Mouse (Mus musculus) forebrain, embryonic 10.5 days (tissue): ENCODE measurements around the gene Ap1m1. TPM values are rescaled to one million over a fixed set of nuclear protein-coding genes. Genes with fewer than 3 reads are reported as not detected.

Experiments used
- DNase-seq: peaks from one replicate; pipeline ENCODE4 v3.0.0-alpha.2; 2017; ENCODE audit warnings: low spot score; ENCODE audit errors: extremely low spot score
- H3K27ac ChIP-seq: fragments of 300-500 bp; sonication (generic); 2 replicates; pipeline ENCODE4 v1.5.1; 2016; ENCODE audit warnings: mild to moderate bottlenecking
- H3K27me3 ChIP-seq: fragments of 300-500 bp; sonication (generic); 2 replicates; pipeline ENCODE4 v1.6.1; 2016; ENCODE audit warnings: mild to moderate bottlenecking; ENCODE audit not compliant: poor library complexity, severe bottlenecking
- H3K36me3 ChIP-seq: fragments of 300-500 bp; sonication (generic); replicated peaks from 2 replicates; pipeline ENCODE4 v1.6.1; 2016; ENCODE audit warnings: mild to moderate bottlenecking, moderate library complexity
- H3K4me1 ChIP-seq: fragments of 300-500 bp; sonication (generic); 2 replicates; pipeline ENCODE4 v1.6.1; 2016
- H3K4me3 ChIP-seq: fragments of 300-500 bp; sonication (generic); 2 replicates; pipeline ENCODE4 v1.5.1; 2016; ENCODE audit warnings: mild to moderate bottlenecking, moderate library complexity
- H3K9me3 ChIP-seq: fragments of 300-500 bp; sonication (generic); 2 replicates; pipeline ENCODE4 v1.6.1; 2016; ENCODE audit warnings: mild to moderate bottlenecking, moderate library complexity
- WGBS: fragments of 180-500 bp; shearing (Covaris S2); methylation state at CpG from one replicate; pipeline ENCODE4 v1.1.7; 2016; 5-methylcytosine and 5-hydroxymethylcytosine counted together
- polyA plus RNA-seq: library from polyadenylated mRNA; unstranded; fragments of >200 nt; fragmentation: Nextera tagmentation; extraction: Ambion mirVana; gene quantifications from 2 replicates; pipeline ENCODE4 v1.2.1, GENCODE M21; 2016

Gene Ap1m1
- polyA plus RNA-seq, 1 experiment from 2014 or later, result 183 TPM

DNA sequence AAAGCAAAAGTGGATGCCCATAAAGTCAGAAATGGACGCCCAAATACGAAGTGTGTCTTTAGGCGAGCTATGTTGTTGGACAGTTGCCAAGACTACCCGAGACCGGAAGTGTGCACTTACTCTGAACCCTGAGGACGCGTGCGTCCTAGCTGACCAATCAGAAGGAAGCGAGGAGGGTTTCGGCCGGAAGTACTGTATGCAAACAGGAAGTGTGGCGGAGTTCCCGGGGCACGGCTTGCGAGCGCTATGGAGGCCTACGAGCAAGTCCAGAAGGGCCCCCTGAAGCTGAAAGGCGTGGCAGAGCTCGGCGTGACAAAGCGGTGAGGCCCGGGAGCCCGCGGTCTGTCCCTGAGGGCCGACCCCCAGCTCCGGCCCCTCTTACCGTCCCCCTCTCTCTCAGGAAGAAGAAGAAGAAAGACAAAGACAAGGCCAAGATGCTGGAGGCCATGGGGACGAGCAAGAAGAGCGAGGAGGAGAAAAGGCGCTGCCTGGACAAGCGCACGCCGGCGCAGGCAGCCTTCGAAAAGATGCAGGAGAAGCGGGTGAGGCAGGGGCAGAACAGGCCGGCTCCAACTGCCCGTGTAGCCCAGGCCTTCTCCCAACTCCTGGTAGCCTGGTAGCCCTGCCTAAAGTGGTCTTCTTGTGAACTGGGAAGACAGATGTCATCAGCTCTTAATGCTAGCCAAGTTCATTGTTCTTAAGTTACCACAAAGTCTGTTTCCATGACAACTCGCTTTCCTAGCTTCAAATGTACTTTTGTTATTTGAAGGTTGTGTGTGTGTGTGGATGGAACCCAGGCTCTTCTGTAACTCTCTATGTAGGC lies 20.1 kb upstream of the Ap1m1 start, which contains the start of gene Fam32a:
Gene Fam32a (plus strand): TSS at position 190 of the 823 bp plus-strand sequence.
- H3K4me3 ChIP-seq, result peak within 1 kb of the TSS; percentile 76
- peaks cover 39% of the 10 kb centered on the region for H3K36me3 ChIP-seq
- peak; percentile 92 for DNase-seq
- peak within 1 kb of the TSS; percentile 87 for H3K27ac ChIP-seq
- no peaks in the 10 kb centered on the region for H3K9me3 ChIP-seq
- no peaks in the 10 kb centered on the region for H3K27me3 ChIP-seq
- peaks cover 14% of the 10 kb centered on the region for H3K4me1 ChIP-seq
- WGBS, result 13% methylated on average over 39 of the region's 39 CpGs

DNA sequence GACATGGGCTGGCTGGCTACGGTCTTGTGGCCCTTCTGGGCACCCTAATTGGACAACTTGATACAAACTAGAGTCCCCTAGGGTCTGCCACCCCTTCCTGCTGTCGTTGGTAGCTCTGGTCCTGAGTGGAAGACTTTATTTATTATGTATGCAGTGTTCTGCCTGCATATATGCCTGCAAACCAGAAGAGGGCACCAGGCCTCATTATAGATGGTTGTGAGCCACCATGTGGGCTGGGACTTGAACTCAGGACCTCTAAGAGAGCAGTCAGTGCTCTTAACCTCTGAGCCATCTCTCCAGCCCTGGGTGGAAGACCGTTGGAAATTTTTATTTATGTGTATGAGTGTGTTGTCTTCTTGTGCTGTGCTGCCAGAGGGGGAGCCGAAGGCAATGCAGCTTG lies 19.1 kb upstream of the Ap1m1 start:
- Histone ChIP-seq H3K36me3 (peaks cover 39% of the 10 kb centered on the region), H3K27me3 (no peaks in the 10 kb centered on the region), H3K4me1 (peaks cover 14% of the 10 kb centered on the region), H3K27ac (no peak overlapping the region), H3K4me3 (peak overlapping the region; percentile 76), H3K9me3 (no peaks in the 10 kb centered on the region)
- WGBS, result 88% methylated on average over 4 of the region's 4 CpGs
- DNase-seq, result no peak

DNA sequence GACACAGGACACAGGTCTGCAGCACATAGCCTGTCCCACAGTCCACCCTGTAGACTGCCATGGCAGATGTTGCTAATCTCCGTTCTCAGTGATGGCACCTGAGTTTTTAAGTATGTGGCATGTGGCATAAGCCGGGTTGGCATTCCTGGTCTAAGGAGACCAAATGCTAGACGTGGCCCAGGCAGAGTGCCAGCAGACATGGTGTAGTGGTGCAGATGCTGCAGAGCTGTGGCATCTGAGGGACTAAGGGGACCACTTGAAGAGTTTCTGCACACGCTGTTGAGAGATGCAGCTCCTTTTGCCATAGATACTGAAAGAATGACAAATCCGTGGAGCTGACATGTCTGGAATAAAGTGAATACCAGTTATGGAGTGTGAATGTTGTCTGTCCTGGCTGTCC lies 17.2 kb upstream of the Ap1m1 start:
- no peak for DNase-seq
- Histone ChIP-seq H3K27ac (no peak overlapping the region), H3K9me3 (no peaks in the 10 kb centered on the region), H3K4me1 (peaks cover 14% of the 10 kb centered on the region), H3K27me3 (no peaks in the 10 kb centered on the region), H3K36me3 (peaks cover 39% of the 10 kb centered on the region), H3K4me3 (no peak overlapping the region)
- 94% methylated on average over 5 of the region's 5 CpGs for WGBS

DNA sequence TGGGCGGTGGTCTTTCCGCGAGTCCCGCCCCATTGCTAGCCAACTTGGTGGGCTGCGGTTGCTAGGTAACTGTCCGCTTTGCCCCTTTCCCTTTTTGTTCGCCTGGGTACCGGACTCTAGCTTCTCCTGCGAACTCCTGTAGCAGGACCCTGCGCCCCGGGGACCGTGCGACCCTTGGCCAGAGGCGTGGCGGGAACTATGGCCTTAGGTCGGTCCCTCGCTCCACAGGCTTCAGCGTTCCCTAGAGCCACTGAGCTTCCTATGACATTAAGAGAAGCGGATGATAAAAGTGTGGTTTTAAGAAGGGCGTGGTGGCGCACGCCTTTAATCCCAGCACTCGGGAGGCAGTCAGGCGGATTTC lies 565 bp downstream of the Ap1m1 start:
- under 1% methylated on average over 24 of the region's 24 CpGs for WGBS
- peak overlapping the region; percentile 97 for H3K27ac ChIP-seq
- no peaks in the 10 kb centered on the region for H3K27me3 ChIP-seq
- H3K4me1 ChIP-seq, result peaks cover 18% of the 10 kb centered on the region
- H3K4me3 ChIP-seq, result peak overlapping the region; percentile 70
- H3K36me3 ChIP-seq, result peaks cover 29% of the 10 kb centered on the region
- no peaks in the 10 kb centered on the region for H3K9me3 ChIP-seq
- no peak for DNase-seq

DNA sequence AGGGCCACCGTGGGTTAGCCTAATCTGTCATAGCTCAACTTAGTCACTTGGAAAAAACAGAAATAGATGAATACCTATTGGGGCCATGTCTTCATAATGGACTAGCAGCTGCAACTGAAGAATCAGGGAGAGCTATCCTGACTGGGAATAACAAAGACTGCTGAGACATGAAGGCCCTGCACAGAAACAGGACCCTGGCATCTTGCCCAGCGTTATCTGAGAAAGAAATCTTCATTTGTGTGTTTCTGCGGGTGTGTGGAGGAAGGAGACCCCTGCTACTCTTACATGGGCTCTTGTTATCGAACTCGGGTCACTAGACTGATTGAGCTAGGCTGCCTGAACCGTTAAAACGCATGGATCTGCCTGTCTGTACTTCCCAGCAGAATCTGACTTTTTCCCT lies 1.1 kb downstream of the Ap1m1 start:
- H3K27ac ChIP-seq, result peak overlapping the region; percentile 97
- H3K4me3 ChIP-seq, result peak overlapping the region; percentile 70
- DNase-seq, result no peak
- 79% methylated on average over 7 of the region's 7 CpGs for WGBS
- peaks cover 34% of the 10 kb centered on the region for H3K36me3 ChIP-seq
- H3K9me3 ChIP-seq, result no peaks in the 10 kb centered on the region
- H3K4me1 ChIP-seq, result peaks cover 18% of the 10 kb centered on the region
- no peaks in the 10 kb centered on the region for H3K27me3 ChIP-seq

DNA sequence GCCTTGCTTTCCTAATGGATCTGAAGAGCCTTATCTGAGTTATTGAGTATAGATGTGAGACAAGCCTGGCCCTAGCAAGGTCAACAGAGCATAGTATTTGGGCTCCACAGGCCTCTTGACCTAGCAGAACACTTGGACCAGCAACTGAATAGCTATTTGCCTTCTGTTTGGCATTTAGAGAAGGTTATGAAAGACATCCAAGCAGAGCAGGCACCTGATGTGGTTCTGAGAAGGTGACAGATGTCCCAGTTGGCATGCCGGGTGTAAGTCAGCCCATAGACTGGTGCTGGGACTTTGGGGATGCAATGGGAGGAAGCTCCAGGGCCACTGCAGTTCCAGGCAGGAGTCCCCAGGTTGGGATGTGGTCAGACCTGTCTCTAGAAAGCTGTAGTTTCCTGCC lies 2.4 kb downstream of the Ap1m1 start:
- H3K27ac ChIP-seq, result no peak overlapping the region
- H3K9me3 ChIP-seq, result no peaks in the 10 kb centered on the region
- no peaks in the 10 kb centered on the region for H3K27me3 ChIP-seq
- peaks cover 47% of the 10 kb centered on the region for H3K36me3 ChIP-seq
- WGBS, result 92% methylated on average over 1 of the region's 1 CpGs
- H3K4me1 ChIP-seq, result peaks cover 18% of the 10 kb centered on the region
- no peak for DNase-seq
- no peak overlapping the region for H3K4me3 ChIP-seq

DNA sequence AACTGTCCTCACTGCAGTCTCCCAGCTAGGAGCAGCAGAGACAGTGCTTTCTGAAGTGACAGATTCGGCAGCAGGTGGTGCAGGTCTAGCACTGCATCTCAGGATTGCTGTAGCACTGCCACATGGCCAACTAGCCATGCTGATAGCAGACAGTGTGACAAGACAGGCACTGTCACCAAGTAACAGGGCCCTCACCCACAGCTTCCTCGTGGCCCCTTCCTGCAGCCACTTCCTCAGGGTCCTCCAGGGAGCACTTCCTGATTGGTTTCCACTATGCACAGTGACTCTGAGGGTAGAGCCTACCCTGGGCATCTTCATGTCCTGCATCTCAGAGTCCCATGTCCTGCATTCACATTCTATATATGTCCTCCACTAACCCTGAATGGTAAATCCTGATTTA lies 4.8 kb downstream of the Ap1m1 start:
- no peaks in the 10 kb centered on the region for H3K9me3 ChIP-seq
- no peak overlapping the region for H3K27ac ChIP-seq
- H3K27me3 ChIP-seq, result no peaks in the 10 kb centered on the region
- H3K4me3 ChIP-seq, result no peak overlapping the region
- peaks cover 67% of the 10 kb centered on the region for H3K36me3 ChIP-seq
- no peak for DNase-seq
- peaks cover 13% of the 10 kb centered on the region for H3K4me1 ChIP-seq
- 80% methylated on average over 2 of the region's 2 CpGs for WGBS

DNA sequence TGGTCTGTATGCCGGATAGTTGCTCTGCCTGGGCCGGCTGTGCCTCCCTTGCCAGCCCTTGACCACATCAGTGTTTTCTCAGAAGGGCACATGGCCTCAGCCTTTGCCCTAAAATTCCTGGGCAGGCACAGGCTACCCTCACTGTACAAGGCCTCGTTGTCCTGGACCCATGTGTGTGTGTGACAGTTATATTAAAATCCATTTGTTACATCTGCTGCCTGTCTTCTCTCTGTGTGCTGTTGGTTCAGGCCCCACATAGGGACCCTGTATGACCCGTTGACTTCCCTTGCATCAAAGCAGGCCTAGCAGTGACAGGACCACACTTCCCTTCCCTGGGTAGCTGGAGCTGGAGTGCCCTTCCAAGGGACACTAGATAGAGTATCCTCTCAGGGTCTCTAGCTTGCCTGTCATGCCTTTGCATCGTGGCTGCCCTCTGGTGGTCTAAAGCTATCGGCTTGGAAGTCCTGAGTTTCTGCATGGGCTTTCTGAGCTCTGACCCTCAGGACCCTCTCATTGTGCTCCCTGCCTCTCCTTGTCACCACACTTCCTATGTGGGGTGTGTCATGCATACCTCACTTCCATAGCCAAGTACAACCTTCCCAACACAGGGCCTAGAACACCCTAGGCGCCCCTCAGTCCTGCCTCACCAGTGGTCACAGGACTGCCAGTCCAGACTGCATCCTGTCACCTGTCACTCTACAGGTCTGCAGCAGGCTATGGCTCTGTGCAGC lies 17.5 kb downstream of the Ap1m1 start:
- H3K9me3 ChIP-seq, result no peaks in the 10 kb centered on the region
- H3K4me3 ChIP-seq, result no peak overlapping the region
- H3K27ac ChIP-seq, result no peak overlapping the region
- H3K4me1 ChIP-seq, result no peaks in the 10 kb centered on the region
- no peaks in the 10 kb centered on the region for H3K27me3 ChIP-seq
- H3K36me3 ChIP-seq, result peaks cover 41% of the 10 kb centered on the region
- 54% methylated on average over 7 of the region's 7 CpGs for WGBS
- DNase-seq, result peak; percentile 38

DNA sequence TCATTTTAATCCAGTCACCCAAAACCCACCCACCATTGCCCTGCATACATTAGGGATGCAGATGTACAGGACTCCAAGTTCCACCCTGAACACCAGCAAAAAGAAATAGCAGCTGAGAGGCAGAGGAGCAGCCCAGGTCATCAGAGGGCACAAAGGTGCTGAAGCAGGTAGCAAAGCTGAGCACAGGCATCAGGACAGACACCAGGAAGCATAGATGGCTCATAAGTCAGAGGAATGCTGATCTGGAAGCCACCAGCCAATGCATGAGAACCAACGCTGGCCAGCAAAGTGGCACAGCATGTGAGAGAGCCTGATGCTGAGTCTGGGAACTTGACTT lies 18.1 kb downstream of the Ap1m1 start:
- no peak overlapping the region for H3K4me3 ChIP-seq
- WGBS, result 94% methylated on average over 1 of the region's 1 CpGs

DNA sequence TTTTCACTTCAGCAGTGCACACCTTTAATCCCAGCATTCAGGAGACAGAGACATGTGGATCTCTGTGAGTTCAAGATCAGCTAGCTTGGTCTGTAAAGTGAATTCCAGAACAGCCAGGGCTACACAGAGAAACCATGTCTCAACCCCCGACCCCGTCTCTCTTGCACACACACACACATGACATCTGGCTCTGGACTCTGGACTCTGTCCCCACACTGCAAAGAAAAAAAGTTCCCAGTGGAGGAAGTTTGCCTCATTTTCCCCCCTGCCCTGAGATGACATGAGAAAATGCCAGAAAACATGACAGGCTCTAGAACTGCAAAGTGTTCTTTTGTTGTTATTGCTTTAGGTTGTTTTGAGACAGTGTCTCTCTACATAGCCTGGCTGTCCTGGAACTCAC lies 20.0 kb downstream of the Ap1m1 start:
- Histone ChIP-seq H3K4me3 (no peak overlapping the region), H3K9me3 (no peaks in the 10 kb centered on the region), H3K4me1 (no peaks in the 10 kb centered on the region), H3K36me3 (peaks cover 18% of the 10 kb centered on the region), H3K27ac (no peak overlapping the region), H3K27me3 (no peaks in the 10 kb centered on the region)
- 89% methylated on average over 2 of the region's 2 CpGs for WGBS
- DNase-seq, result no peak

More for the DNA sequence above, 18.1 kb downstream of the Ap1m1 start:
- Histone ChIP-seq H3K36me3 (peaks cover 35% of the 10 kb centered on the region), H3K27ac (no peak overlapping the region), H3K4me1 (no peaks in the 10 kb centered on the region), H3K9me3 (no peaks in the 10 kb centered on the region), H3K27me3 (no peaks in the 10 kb centered on the region)
- no peak for DNase-seq

DNA sequence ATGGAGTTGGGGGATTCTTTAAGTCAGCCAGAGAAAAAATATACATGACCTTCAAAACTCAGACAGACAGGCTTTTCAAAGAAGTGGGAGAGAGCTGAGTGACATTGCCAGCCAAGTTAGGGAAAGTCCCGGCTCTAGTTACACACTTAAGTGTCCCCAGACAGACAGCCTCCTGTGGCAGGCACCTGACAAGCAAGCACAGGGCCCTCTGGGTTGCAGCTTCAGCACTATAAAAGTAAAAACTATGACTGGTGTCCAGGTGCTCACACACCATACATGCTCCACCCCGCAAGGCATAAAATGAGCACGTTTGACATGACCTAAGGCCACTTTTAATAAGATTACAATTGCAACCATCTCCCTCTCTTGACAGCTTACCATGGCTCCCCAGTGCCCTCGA lies 20.8 kb downstream of the Ap1m1 start:
- H3K36me3 ChIP-seq, result peaks cover 11% of the 10 kb centered on the region
- DNase-seq, result no peak
- no peaks in the 10 kb centered on the region for H3K9me3 ChIP-seq
- H3K4me3 ChIP-seq, result no peak overlapping the region
- no peak overlapping the region for H3K27ac ChIP-seq
- H3K27me3 ChIP-seq, result no peaks in the 10 kb centered on the region
- no peaks in the 10 kb centered on the region for H3K4me1 ChIP-seq
- WGBS, result 66% methylated on average over 4 of the region's 4 CpGs

DNA sequence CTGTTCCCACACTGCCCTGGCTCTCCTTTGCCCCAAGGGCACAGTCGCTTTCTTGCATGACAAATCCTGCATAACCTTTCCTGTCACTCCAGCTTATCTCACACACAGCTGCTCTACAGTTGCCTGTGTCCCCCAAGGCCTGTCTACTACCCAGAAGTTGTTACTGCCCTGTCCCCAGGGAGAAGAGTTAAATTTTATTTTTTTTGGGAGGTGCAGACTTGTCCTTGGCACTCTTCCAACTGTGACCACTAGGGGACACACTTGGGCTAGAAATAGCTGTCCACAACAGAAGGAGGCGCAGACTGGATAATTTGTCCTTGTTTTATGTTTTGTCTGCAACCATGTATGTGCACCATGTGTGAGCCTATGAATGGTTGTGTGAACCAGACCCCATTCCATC lies 21.2 kb downstream of the Ap1m1 start:
- no peak overlapping the region for H3K4me3 ChIP-seq
- WGBS, result 35% methylated on average over 2 of the region's 2 CpGs
- H3K4me1 ChIP-seq, result no peaks in the 10 kb centered on the region
- no peaks in the 10 kb centered on the region for H3K27me3 ChIP-seq
- no peaks in the 10 kb centered on the region for H3K9me3 ChIP-seq
- no peak overlapping the region for H3K27ac ChIP-seq
- H3K36me3 ChIP-seq, result peaks cover 6% of the 10 kb centered on the region
- peak; percentile 49 for DNase-seq

DNA sequence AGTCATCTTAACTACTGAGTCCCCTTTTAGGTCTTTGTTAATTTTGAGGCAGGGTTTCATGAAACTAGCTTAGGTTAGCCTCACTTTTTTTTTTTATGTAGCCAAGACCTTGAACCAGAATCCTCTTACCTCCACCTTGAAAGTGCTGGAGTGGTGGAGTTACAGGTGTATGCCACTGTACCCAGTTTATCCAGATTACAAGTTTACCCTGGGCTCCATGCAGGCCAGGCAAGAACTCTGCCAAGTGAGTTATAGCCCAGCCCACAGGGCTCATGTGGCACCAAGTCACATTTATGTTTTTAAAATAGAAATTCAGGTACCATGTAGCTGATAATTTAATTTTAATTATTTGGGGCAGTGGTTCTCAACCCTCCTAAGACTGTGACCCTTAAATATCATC lies 21.6 kb downstream of the Ap1m1 start:
- Histone ChIP-seq H3K4me1 (no peaks in the 10 kb centered on the region), H3K27me3 (no peaks in the 10 kb centered on the region), H3K36me3 (peaks cover 5% of the 10 kb centered on the region), H3K27ac (no peak overlapping the region), H3K4me3 (no peak overlapping the region), H3K9me3 (no peaks in the 10 kb centered on the region)
- DNase-seq, result no peak
